Mouse (Mus musculus): Measurements from ENCODE around the gene Fam78a. TPM values are rescaled to one million over a fixed set of nuclear protein-coding genes. Genes with fewer than 3 reads are reported as not detected.

The Fam78a gene
- polyA plus RNA-seq, 1 experiment, result 33.1 TPM

- WGBS, result 45% methylated on average over 7 of the region's 7 CpGs
- H3K4me3 ChIP-seq (ENCODE audit: extremely low read depth, insufficient read depth, insufficient read length), result no peak overlapping the region
- no peak for TF ChIP-seq CTCF (IDR thresholded peaks at IDR 0.05; ENCODE audit: extremely low read depth, insufficient read depth, insufficient read length, insufficient replicate concordance)
- TF ChIP-seq POLR2A (IDR thresholded peaks at IDR 0.05; ENCODE audit: low read depth, low read length), result no peak
- H3K36me3 ChIP-seq (ENCODE audit: control insufficient read depth, insufficient read depth, low read length), result peaks cover 14% of the 10 kb centered on the region
- H3K4me1 ChIP-seq (ENCODE audit: control insufficient read depth, insufficient read depth, insufficient read length), result peaks cover 32% of the 10 kb centered on the region; the same call in 1 of the 2 replicates
- H3K27me3 ChIP-seq (ENCODE audit: control insufficient read depth, insufficient read depth, low read length), result no peaks in the 10 kb centered on the region
- H3K27ac ChIP-seq (ENCODE audit: insufficient read depth, low read length), result peak overlapping the region; percentile 83
- no peak for DNase-seq (ENCODE audit: low read depth in 1 of 2, low spot score in 2 of 2)
Observed at GRCm38 (mm10) chr2:32063451-32064151, 21.1 kb downstream of the Fam78a start.

- peak in 1 of 2 experiments; percentile 36 for DNase-seq (ENCODE audit: low read depth in 1 of 2, low spot score in 2 of 2)
- peak; percentile 31; the same call in 1 of the 2 replicates for TF ChIP-seq POLR2A (IDR thresholded peaks at IDR 0.05; ENCODE audit: low read depth, low read length)
- no peak for TF ChIP-seq CTCF (IDR thresholded peaks at IDR 0.05; ENCODE audit: extremely low read depth, insufficient read depth, insufficient read length, insufficient replicate concordance)
- 38% methylated on average over 15 of the region's 15 CpGs for WGBS
- Histone ChIP-seq H3K4me3 (ENCODE audit: extremely low read depth, insufficient read depth, insufficient read length) (no peak overlapping the region; the same call in 1 of the 2 replicates), H3K4me1 (ENCODE audit: control insufficient read depth, insufficient read depth, insufficient read length) (peaks cover 37% of the 10 kb centered on the region; the same call in 1 of the 2 replicates), H3K36me3 (ENCODE audit: control insufficient read depth, insufficient read depth, low read length) (peaks cover 6% of the 10 kb centered on the region), H3K27me3 (ENCODE audit: control insufficient read depth, insufficient read depth, low read length) (no peaks in the 10 kb centered on the region), H3K27ac (ENCODE audit: insufficient read depth, low read length) (peak overlapping the region; percentile 83)
Observed at GRCm38 (mm10) chr2:32062626-32063410, 21.8 kb downstream of the Fam78a start.

DNA sequence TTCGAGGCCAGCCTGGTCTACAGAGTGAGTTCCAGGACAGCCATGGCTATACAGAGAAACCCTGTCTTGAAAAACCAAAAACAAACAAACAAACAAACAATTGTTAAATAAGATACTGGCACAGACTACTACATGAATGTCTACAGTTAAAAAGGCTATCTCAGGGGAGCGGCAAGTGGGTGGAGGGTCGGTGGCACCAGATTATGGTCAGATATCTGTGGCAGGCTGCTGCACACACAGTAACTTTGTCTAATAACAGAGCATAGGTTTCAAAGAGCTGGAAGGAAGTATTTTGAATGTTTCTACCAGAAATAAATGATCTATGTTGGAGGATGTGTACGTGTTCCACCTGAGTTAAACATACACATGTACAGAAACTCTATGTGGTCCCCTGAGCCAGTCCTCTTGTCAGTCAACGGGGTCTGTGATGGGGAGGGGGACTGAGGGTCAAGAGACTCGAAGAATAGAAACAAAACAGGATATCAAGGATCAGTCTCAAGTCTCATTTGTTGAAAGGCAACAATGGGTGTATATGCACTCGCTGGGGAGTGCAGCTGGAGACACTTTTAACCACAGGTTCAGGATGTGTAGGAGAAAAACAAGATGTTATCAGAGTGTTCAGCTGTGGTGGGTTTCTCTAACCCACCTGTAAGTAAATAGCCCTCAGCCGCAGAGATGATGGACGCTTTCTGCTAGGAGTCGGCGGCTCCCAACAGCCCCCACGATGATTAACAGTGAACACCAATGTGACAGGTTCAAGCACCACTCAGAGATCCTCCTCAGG, 22.7 kb downstream of the Fam78a start:
- H3K4me3 ChIP-seq (ENCODE audit: extremely low read depth, insufficient read depth, insufficient read length), result no peak overlapping the region
- WGBS, result 19% methylated on average over 12 of the region's 12 CpGs
- no peaks in the 10 kb centered on the region for H3K27me3 ChIP-seq (ENCODE audit: control insufficient read depth, insufficient read depth, low read length)
- H3K4me1 ChIP-seq (ENCODE audit: control insufficient read depth, insufficient read depth, insufficient read length), result peaks cover 45% of the 10 kb centered on the region; the same call in 1 of the 2 replicates
- no peaks in the 10 kb centered on the region for H3K36me3 ChIP-seq (ENCODE audit: control insufficient read depth, insufficient read depth, low read length)
- no peak for DNase-seq (ENCODE audit: low read depth in 1 of 2, low spot score in 2 of 2)
- no peak for TF ChIP-seq POLR2A (IDR thresholded peaks at IDR 0.05; ENCODE audit: low read depth, low read length)
- no peak for TF ChIP-seq CTCF (IDR thresholded peaks at IDR 0.05; ENCODE audit: extremely low read depth, insufficient read depth, insufficient read length, insufficient replicate concordance)
- H3K27ac ChIP-seq (ENCODE audit: insufficient read depth, low read length), result peak overlapping the region; percentile 83

DNA sequence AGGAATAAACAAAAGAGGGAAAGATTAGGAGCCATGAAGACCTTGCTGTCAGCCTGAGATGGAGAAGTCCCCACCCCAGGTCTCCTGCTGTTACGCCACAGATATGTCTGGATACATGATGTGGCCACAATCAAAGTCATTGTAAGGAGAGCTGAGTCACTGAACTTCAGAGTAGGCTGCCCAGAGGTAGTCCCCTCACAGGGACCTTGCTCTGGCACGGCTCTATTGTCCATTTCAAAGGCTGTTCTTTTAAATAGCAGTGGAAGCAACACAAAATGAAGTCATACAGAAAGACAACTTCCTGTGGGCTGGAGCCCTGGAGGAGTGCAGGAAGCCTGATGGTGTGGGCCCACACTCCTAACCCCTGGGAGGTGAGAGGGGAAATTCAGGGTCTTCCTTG, 23.5 kb downstream of the Fam78a start:
- DNase-seq (ENCODE audit: low read depth in 1 of 2, low spot score in 2 of 2), result no peak
- Histone ChIP-seq H3K4me1 (ENCODE audit: control insufficient read depth, insufficient read depth, insufficient read length) (peaks cover 50% of the 10 kb centered on the region; the same call in 1 of the 2 replicates), H3K36me3 (ENCODE audit: control insufficient read depth, insufficient read depth, low read length) (no peaks in the 10 kb centered on the region), H3K4me3 (ENCODE audit: extremely low read depth, insufficient read depth, insufficient read length) (no peak overlapping the region), H3K27ac (ENCODE audit: insufficient read depth, low read length) (peak overlapping the region; percentile 83), H3K27me3 (ENCODE audit: control insufficient read depth, insufficient read depth, low read length) (no peaks in the 10 kb centered on the region)
- WGBS, result 24% methylated on average over 2 of the region's 2 CpGs
- no peak for TF ChIP-seq POLR2A (IDR thresholded peaks at IDR 0.05; ENCODE audit: low read depth, low read length)
- no peak for TF ChIP-seq CTCF (IDR thresholded peaks at IDR 0.05; ENCODE audit: extremely low read depth, insufficient read depth, insufficient read length, insufficient replicate concordance)

GRCm38 (mm10) chr2:32060228-32060805, 24.3 kb downstream of the Fam78a start:
- Histone ChIP-seq H3K4me3 (ENCODE audit: extremely low read depth, insufficient read depth, insufficient read length) (no peak overlapping the region), H3K27me3 (ENCODE audit: control insufficient read depth, insufficient read depth, low read length) (no peaks in the 10 kb centered on the region), H3K36me3 (ENCODE audit: control insufficient read depth, insufficient read depth, low read length) (no peaks in the 10 kb centered on the region), H3K27ac (ENCODE audit: insufficient read depth, low read length) (peak overlapping the region; percentile 68), H3K4me1 (ENCODE audit: control insufficient read depth, insufficient read depth, insufficient read length) (peaks cover 42% of the 10 kb centered on the region; the same call in 1 of the 2 replicates)
- no peak for TF ChIP-seq CTCF (IDR thresholded peaks at IDR 0.05; ENCODE audit: extremely low read depth, insufficient read depth, insufficient read length, insufficient replicate concordance)
- no peak for TF ChIP-seq POLR2A (IDR thresholded peaks at IDR 0.05; ENCODE audit: low read depth, low read length)
- no peak for DNase-seq (ENCODE audit: low read depth in 1 of 2, low spot score in 2 of 2)
- 51% methylated on average over 6 of the region's 6 CpGs for whole genome bisulfite sequencing

- no peak for DNase-seq (ENCODE audit: low read depth in 1 of 2, low spot score in 2 of 2)
- WGBS, result 77% methylated on average over 6 of the region's 6 CpGs
- Histone ChIP-seq H3K4me1 (ENCODE audit: control insufficient read depth, insufficient read depth, insufficient read length) (peaks cover 38% of the 10 kb centered on the region; the same call in 1 of the 2 replicates), H3K27me3 (ENCODE audit: control insufficient read depth, insufficient read depth, low read length) (no peaks in the 10 kb centered on the region), H3K4me3 (ENCODE audit: extremely low read depth, insufficient read depth, insufficient read length) (no peak overlapping the region), H3K36me3 (ENCODE audit: control insufficient read depth, insufficient read depth, low read length) (no peaks in the 10 kb centered on the region), H3K27ac (ENCODE audit: insufficient read depth, low read length) (peak overlapping the region; percentile 62)
- TF ChIP-seq CTCF (IDR thresholded peaks at IDR 0.05; ENCODE audit: extremely low read depth, insufficient read depth, insufficient read length, insufficient replicate concordance) (no peak), POLR2A (IDR thresholded peaks at IDR 0.05; ENCODE audit: low read depth, low read length) (no peak)
Observed at GRCm38 (mm10) chr2:32059613-32060012, 25.0 kb downstream of the Fam78a start.

Measured in spleen, adult 2 months (tissue).